Mouse (Mus musculus) T-helper 1 cell (primary cell): ENCODE measurements around the gene Fblim1.

Experiments used
- in situ Hi-C: fragments of 300-600 bp; cut with MboI, MseI; formaldehyde crosslinking; loops from one replicate; pipeline ENCODE4 v1.15.1; 2025; ENCODE audit warnings: high pct_unique_total_duplicates

The Fblim1 gene

DNA sequence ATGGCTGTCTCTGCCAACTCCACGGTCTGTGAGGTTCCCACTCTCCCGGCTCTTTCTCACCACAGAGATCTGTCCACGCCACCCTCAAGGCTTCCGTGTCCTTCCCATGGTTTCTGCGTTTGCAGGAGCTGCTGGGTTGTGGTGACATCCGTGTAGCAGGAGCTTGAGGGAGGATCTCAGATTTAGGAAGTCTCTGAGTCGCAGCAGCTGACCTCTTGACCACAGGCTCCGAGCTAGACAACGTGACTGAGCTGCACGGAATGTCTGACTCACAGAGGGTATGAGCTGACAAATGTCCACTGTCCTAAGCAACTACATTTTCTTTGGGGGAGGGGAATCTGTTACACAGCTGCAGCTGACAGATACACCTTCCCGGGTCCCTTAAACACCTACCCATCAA is at the start of gene Fblim1:
Gene Fblim1, minus strand, starts transcription at position 236 of the 400 bp plus-strand sequence.
- in situ Hi-C loops = no loop called here

DNA sequence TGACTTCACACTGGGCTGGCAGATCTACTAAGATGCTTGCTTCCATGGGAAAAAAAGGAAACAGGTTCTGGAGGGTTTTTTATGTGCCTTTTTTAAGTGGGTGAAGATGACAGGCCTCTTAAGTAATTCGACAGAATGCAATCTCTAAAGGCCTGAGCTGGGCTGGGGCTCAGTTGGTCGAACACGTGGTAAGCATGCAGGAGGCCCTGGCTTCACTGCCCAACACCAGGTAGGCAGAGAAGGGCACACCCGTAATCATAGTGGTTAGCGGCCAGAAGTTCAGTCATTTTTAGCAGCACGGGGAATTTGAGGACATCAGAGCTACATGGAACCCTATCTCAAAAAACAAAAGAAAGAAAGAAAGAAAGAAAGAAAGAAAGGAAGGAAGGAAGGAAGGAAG is 48.6 kb upstream of the Fblim1 start:
- in situ Hi-C loops = no loop called here

DNA sequence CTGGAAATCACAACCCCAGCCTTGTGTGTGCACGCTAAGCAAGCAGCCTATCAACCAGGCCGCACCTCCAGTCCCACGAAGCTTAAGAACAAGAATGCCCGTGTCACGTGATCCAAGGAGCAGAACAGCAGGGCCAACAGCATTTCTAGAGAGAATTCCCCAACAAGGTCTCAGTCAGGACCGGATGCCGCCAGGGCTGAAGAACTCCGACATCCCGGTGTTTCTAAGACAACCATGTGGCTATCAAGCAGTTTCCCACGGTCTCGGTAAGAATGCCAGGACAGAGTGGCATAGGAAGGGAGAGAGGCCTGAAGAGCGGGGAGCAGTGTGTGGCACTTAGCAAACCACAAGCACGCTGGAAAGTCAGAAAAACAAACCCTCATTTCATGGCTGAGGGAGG is 47.9 kb upstream of the Fblim1 start:
- in situ Hi-C loops = no loop called here

DNA sequence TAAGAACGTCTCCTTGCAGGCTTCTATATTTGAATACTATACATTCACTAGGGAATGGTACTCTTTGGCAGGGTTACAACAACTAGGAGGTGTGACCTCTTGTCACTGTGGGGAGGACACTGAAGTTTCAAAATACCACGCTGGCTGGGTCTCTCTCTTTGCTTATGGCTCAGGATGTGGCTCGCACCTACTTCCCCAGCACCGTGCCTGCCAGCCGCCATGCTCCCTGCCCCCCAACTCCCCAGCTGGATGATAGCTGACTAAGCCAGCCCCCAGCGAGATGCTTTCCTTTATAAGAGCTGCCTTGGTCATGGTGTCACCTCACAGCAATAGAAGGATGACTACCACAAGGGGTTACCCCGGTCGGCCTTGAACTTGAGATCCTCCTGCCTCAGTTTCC is 47.1 kb upstream of the Fblim1 start:
- in situ Hi-C loops = no loop called here

DNA sequence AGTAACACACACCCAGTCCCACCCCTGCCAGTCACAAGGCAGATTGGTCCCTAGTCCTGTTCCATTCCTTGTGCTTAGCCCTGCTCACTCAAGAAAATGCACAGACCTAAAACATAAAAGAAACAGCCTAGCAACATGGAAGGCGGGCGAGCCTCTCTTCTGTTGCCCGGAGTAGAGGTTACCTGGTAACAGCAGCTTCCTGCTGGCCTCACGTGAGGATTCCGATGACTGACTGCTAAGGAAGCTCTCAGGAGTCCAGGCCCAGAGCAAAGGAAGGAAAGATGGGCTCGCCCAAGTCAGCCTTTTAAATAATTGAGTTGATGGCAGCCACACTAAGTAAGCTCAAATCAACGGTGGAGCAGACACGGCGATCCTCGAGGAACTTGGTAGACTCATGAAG is 46.0 kb upstream of the Fblim1 start:
- in situ Hi-C loops = no loop called here

DNA sequence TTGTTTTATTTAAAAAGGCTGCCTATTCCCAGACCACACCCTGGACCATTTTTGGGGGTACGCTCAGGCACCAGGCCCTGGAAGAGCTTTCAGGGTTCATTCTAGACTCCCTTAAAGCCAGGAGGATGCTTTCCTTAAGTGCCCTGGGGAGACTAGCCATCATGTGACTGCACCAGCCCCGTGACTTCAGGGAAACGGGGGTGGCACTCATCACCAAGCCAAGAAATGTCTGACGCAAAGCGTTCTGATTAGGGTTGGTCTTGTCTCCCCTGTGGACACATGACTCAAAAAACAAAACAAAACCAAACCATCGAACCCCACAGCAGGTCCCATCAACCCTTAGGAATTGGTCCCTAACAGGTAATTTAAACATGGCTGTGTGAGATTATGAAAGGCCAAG is 45.4 kb upstream of the Fblim1 start:
- in situ Hi-C loops = no loop called here

DNA sequence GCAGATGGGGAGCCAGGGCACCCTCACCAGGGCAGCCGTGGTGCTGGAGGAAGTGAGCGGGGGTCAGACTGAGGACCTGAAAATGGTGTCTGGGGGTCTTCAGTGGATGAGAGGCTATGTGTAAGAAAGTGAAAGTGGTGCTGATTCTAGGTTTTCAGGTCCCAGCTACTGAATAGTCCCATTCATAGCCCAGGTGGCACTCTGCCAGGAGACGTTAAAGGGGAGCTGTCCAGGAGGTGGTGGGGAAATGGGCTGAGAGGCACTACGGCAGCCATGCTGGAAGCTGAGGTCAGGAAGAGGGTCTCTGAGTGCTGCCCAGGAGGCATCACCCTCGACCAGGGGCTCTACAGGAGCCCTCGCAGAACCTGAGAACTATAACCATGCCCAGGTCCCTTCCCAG is 43.3 kb upstream of the Fblim1 start:
- in situ Hi-C loops = no loop called here

DNA sequence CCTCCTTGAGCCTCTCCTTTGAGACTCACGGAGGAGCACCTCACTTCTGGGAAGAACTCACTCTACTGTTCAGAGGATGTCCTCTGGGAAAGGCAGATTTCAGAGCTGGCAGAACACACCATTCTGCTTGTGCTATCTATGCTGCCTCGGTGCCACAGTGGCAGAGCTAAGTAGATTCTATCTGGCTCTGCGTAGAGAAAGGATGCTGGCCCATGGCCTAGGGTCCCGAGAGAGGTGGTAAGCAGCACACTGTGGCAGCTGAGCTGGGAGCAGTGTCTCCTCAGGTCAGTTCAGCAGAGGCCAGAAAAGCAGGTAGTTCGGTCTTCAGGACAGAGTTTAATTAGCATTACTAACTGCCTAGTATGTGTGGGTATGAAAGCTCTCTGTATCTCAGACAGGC is 42.4 kb upstream of the Fblim1 start:
- in situ Hi-C loops = no loop called here

DNA sequence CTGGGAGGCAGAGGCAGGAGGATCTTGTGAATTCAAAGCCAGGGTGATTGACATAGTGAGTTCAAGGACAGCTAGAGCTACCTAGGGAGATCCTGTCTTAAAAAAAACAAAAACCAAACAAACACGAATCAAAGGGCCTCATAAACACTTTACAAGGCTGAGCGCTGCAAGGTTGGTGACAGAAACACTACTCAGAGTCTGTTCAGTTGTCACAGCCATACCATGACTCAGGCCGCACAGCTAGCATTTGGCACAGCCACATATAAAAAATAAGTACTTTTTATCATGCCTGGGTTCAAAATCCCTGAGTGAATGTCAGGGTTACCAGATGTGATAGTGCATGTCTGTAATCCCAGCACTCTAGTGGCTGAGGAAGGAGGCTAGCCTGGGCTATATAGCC is 41.3 kb upstream of the Fblim1 start:
- in situ Hi-C loops = no loop called here

DNA sequence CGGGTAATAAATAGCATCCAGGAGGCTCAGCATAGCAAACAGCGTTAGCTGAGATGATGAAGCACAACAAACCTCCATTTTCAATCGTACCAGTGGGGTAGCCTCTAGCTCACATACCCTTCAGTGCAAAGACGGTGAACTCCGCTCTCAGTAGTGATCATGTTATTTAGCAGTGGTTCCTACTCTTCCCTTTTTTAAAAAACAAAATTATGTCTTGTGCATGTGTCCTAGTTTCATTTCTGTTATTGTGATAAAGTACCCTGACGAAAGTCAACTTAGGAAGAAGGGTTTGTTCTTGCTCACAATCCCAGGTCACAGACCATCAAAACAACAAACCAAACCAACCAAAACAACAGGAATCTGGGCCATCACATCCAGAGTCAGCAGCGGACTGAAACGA is 40.1 kb upstream of the Fblim1 start:
- in situ Hi-C loops = no loop called here

DNA sequence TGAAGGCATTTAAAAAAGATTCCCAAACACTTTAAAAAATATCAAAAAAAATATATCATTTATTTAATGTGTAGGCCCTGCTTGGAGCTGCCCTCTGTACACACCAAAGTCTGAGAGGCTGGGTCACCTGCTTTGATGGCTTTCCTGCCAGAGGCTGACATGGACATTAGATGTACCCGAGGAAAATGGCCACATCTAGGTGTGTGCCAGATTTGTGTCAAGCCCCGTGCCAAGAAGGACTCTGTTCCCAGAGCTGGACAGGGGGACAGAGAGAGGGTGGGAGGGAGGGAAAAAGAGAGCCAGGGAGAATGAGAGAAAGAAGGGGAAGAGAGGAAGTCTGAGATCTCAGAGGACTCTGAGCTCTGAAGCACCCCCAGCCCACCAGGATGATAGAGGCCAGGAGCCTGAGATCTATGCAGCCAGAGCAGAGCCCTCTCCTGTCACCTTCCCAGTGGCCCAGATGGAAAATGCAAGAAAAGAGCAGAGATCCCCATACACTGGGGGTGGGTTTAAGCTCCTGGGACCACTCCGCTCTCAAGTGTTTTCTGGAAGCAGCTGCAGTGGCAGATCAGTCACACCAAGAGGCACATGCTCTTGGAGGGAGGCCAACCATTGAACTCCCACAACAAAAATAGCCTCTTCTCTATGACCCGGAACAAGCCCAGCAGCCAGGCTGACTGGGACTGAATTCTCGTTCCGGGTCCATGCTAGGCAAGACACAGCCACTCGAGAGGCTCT is 37.4 kb upstream of the Fblim1 start:
- in situ Hi-C loops = no loop called here

DNA sequence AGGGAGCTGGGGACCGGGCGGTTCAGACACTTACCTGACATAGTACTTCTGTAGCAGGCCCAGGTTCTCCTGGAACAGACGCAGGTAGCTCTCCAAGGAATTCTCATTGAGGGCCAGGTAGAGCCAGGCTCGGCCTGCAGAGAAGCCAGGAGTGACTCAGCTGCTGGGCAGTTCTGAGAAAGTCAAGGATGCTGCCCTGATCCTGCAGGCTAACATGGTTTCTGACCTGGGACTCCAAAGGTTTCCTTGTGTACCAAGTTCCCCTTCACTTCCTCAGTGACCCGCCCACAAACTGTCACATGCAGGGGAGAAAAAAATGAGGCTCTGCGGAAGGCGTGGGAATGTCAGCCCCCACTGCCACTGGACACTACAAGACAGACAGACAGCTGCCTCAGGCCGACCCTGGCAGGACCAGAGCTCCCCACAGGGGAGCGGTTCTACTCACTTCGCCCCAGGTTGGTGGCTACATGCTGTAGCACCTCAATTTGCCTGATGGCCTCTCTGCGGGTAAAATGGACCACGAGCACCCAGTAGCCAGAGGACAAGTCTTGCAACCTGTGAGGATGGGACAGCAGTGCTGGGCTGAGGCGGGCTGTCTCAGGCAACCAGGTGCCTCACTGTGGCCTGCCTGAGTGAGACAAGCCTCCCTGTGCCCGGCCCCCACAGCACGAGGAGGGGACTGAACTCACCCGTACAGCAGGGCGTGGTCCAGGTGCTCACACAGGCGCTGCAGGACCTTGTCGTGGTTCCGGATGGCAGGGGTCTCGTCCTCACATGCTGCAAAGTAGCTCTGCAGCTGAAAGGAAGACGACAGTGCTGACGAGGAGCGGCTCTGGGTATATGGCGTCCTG is 36.3 kb upstream of the Fblim1 start:
- in situ Hi-C loops = no loop called here

DNA sequence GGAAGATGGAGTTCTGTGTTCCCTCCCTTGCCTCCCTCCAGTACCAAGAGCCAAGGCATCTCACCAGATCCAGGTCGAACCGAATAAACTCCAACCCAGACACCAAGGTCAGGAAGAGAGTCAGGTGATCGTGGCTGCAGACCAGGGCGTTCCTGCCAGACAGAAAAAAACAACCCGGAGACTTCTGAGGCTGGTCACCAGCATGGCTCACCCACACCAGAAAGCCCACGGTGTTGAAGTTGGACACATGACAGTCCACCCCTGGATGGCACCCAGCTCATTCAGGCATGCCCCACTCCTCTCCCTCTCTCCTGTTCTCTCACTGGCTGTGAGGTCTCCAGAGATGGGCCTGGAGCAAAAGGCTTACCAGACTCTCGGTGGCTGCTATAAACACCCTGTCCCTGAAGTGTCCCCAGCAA is 35.5 kb upstream of the Fblim1 start:
- in situ Hi-C loops = no loop called here

DNA sequence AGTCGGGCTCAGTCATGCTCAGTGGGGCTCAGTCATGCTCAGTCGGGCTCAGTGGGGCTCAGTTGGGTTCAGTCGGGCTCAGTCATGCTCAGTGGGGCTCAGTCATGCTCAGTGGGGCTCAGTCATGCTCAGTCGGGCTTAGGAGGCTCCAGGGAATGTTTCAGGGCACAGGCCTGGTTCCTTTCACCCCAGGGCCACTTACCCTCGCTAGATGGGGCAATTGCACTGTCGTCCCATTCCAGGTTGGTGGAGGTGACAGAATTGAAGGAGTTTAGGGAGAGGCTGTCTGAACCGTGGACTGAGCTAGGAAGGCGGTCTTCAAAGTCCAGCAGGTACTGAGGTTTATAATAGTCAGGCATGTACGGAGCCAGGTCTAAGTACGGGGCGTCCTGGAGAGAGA is 33.6 kb upstream of the Fblim1 start:
- in situ Hi-C loops = no loop called here

DNA sequence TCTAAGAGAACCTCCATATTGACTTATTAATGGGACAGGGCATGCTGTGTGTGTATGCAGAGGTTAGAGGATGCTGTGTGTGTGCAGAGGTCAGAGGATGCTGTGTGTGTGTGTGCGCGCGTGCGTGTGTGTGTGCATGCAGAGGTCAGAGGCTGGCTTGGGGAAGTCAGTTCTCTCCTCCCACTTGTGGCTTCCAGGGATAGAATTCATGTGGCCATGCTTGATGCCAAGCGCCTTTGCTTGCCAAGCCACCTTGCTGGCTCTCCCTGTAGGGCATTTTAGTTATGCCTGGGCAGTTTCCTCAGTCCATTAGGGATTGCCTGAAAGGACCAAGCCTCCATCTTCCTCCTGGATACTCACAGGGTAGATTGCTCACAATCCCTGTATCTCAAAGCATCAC is 30.8 kb upstream of the Fblim1 start:
- in situ Hi-C loops = no loop called here

DNA sequence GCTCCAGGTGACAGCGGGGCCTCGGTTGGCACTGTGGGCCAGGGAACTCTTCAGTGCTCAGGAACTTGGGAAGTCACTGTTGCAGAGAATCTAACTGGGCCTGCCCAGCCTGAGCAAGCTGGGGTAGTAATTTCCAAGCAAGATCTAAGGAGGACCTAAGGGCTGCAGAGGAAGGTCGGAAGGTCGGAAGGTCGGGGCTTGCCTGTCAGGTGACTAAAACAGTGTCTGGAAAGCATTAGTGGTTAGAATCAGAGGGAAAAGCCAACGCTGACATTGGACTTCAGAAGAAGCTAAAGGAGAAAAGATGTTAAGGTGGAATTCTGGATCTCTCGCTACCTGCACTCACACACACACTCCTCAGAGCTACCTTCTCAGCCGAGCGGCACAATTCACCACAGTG is 30.1 kb upstream of the Fblim1 start:
- in situ Hi-C loops = no loop called here

DNA sequence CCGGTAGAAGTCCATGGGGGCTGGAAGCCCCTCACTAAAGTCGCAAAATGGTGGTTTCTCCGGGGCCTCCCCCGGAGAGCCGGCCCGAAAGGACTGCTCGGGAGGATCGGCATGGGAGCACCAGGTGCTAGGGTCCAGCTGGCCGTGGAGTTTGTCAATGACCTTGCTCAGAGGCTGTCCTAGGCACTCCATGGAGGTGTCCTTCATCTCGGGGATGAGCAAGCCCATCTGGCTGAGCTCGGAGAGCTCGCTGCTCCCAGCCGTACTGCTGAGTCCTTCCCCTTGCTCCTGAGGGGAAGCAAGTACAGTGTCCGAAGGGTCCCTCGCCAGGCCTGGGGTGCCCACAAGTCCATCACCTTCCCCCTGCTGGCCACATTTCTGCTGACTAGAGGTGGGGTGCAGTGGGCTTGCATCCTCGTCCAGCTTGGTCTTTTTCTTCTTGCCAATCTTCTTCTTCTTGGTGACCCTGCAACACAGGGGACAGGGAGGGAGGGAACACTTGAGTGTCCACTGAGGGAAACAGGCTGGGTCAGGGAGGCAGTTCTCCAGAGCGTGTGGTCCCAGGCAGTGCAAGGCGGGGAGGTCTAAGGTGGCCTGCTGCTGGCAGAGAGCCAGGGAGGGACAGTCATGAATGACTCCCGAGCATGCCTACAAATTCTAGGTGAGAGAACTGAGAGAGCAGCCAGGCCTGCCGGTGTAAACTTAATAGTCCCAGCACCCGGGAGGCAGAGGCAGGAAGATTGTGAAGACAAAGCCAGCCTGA is 26.4 kb upstream of the Fblim1 start:
- in situ Hi-C loops = no loop called here

DNA sequence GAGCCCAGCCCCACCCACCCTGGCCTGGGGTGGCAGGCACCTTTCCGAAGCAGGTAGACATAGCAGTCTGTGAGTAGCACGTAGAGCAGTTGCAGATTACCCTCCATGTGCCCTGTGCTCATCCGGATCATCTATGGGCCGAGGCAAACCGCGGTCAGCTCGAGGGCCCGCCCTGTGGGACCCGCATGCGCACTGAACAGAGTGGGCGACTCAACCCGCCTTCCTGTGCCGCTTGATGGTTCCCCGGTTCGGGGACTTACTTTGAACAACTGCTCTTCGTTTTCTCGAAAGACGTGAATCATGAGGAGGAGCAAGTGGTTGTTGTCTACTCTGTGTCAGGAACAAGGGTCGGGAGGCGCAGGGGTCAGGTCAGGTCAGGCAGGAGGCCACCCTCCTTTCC is 25.4 kb upstream of the Fblim1 start:
- in situ Hi-C loops = no loop called here

DNA sequence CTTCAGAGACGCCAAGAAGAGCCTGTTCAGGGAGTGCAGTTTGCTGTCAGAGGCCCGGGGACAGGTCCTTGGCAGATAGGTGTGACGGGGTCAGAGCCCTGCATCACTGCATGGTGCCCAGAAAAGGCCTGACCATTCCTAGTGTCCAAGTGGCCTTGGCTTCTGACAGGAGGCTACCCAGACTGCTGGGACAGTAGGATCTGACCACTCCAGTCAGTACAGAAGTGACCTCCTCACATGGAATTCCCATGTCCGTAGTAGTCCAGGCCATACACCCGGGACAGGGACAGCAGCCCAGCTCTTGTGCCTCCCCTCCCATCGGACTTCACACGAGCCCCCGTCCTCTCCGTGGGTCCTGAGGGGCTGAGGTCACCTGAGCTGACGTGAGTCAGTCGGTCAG is 24.1 kb upstream of the Fblim1 start:
- in situ Hi-C loops = no loop called here

DNA sequence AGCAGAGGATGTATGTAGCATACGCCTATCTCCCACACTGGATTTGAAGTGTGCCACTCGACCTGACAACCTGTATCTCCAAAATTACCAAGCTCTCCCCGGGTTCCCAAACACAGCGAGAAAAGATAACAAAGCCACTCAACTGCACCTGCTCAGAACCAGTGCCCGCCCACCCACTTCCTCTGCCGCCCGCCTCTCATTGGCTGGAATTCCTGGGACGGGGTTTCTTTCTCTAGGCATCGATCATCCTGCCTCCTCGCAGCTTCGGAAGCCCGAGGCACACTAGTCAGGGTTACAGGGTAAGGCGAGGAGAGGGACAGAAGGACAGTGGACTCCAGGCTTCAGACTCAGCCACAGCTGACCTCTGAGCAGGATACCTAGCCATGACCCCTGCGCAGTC is 22.8 kb upstream of the Fblim1 start:
- in situ Hi-C loops = no loop called here

DNA sequence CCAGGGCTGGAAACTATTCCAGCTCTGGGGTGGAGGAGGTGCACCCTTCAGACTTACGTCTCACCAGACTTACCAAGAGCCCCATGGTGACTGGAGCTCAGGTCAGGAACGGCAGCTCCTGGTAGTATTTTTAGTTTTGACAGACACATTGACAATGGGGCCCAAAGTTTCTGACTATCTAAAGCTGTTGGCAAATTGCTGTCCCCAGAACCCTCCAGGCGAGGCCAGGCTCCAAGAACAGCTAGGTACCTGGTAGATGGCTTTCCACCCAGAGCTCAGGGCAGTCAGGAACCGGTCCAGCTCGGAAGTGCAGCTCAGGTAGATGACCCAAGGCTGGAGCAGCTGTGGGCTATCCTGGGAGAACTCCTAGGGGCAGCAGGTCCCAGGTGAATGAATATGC is 21.6 kb upstream of the Fblim1 start:
- in situ Hi-C loops = no loop called here

DNA sequence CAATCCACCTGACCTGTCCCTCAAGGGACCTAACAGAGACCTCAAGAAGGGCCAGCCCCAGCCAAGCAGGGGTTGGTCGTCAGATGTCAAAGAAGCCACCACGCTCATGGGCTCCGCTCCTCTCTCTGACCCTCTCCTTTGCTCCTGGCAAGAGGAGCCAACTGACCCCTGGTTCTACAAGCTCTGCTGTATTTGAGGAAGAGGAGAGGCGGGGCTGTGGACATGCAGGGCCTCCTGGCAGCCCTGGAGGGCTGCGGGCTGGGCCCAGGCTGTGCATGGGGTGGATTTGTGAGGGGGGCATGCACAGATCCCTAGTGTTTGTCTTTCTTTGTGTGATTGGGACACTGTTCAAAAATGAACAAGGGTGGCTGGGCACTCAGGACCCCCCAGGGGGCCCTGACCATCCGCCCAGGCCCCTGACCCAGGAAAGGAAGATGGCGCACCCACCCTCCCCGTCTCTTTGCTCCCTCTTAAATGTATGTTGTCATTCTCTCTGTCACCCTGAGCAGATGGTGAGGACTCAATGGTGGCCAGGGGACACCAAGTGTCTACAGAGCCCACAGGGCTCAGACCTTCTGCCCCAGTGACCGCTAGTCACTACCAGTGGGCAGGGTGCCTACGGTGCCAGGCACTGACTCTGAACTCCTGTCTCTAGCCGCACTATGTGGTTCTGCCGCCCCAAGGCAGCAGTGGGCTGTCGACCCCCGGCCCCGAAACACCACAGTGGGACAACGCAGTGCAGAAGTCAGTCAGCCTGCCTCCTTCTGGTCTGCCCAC is 20.1 kb upstream of the Fblim1 start:
- in situ Hi-C loops = no loop called here
